Mouse (Mus musculus): ENCODE measurements around the gene Akap14.

The Akap14 gene

GRCm38 (mm10) chrX:37103826-37104225, 64.8 kb downstream of the Akap14 start:
- no peak for DNase-seq
